Mouse (Mus musculus): ENCODE results near the gene Hyal4. TPM values are rescaled to one million over a fixed set of nuclear protein-coding genes. Genes with fewer than 3 reads are reported as not detected.

Hyal4 gene
- not detected in 2 replicates for total RNA-seq (2012; rRNA removed)

GRCm38 (mm10) chr6:24748029-24748428 is at the start of gene Hyal4:
Hyal4 (plus strand) TSS chr6:24748329.
- Histone ChIP-seq H3K27ac (ENCODE audit: insufficient read depth, low read depth, low read length, poor library complexity, severe bottlenecking) (no peak within 1 kb of the TSS), H3K36me3 (ENCODE audit: control insufficient read depth, insufficient read depth, low read length, poor library complexity, severe bottlenecking) (no peaks in the 10 kb centered on the region), H3K9ac (ENCODE audit: insufficient read depth, low read depth, low read length, poor library complexity, severe bottlenecking) (no peak within 1 kb of the TSS), H3K4me3 (ENCODE audit: insufficient read depth in 1 of 2, low read depth in 1 of 2, low read length in 2 of 2, poor library complexity in 1 of 2, severe bottlenecking in 1 of 2) (no peak within 1 kb of the TSS), H3K4me1 (ENCODE audit: control insufficient read depth in 2 of 2, insufficient read depth in 2 of 2, low read length in 2 of 2, poor library complexity in 1 of 2) (no peaks in the 10 kb centered on the region), H3K9me3 (ENCODE audit: control insufficient read depth, insufficient read depth, low read depth, low read length) (no peaks in the 10 kb centered on the region)
- TF ChIP-seq ZC3H11A (IDR thresholded peaks at IDR 0.05; ENCODE audit: borderline replicate concordance, low read depth, low read length) (no peak), ZNF384 (IDR thresholded peaks at IDR 0.05; ENCODE audit: low read depth, low read length) (no peak), HCFC1 (IDR thresholded peaks at IDR 0.05; ENCODE audit: borderline replicate concordance, insufficient read depth, low read length) (no peak), MAFK (IDR thresholded peaks at IDR 0.05; ENCODE audit: insufficient read depth, low read depth, low read length) (no peak), CHD2 (IDR thresholded peaks at IDR 0.05; ENCODE audit: low read depth, low read length) (no peak)
- DNase-seq (ENCODE audit: low read depth, low spot score), result no peak
- in situ Hi-C loops (cut with MboI; ENCODE audit: low sequenced_read_pairs in 2 of 2, unreplicated experiment in 2 of 2), result no loop called here

GRCm38 (mm10) chr6:24707090-24707489 is 41.0 kb upstream of the Hyal4 start:
- H3K4me3 ChIP-seq (ENCODE audit: insufficient read depth in 1 of 2, low read depth in 1 of 2, low read length in 2 of 2, poor library complexity in 1 of 2, severe bottlenecking in 1 of 2), result no peak overlapping the region
- no peaks in the 10 kb centered on the region for H3K9me3 ChIP-seq (ENCODE audit: control insufficient read depth, insufficient read depth, low read depth, low read length)
- H3K27ac ChIP-seq (ENCODE audit: insufficient read depth, low read depth, low read length, poor library complexity, severe bottlenecking), result no peak overlapping the region
- H3K9ac ChIP-seq (ENCODE audit: insufficient read depth, low read depth, low read length, poor library complexity, severe bottlenecking), result no peak overlapping the region
- no peak for DNase-seq (ENCODE audit: low read depth, low spot score)
- in situ Hi-C loops (cut with MboI; ENCODE audit: low sequenced_read_pairs in 2 of 2, unreplicated experiment in 2 of 2), result no loop called here
- TF ChIP-seq ZNF384 (IDR thresholded peaks at IDR 0.05; ENCODE audit: low read depth, low read length), result no peak
- no peak for TF ChIP-seq CHD2 (IDR thresholded peaks at IDR 0.05; ENCODE audit: low read depth, low read length)
- TF ChIP-seq ZC3H11A (IDR thresholded peaks at IDR 0.05; ENCODE audit: borderline replicate concordance, low read depth, low read length), result no peak
- TF ChIP-seq MAFK (IDR thresholded peaks at IDR 0.05; ENCODE audit: insufficient read depth, low read depth, low read length), result no peak
- TF ChIP-seq HCFC1 (IDR thresholded peaks at IDR 0.05; ENCODE audit: borderline replicate concordance, insufficient read depth, low read length), result no peak
- H3K36me3 ChIP-seq (ENCODE audit: control insufficient read depth, insufficient read depth, low read length, poor library complexity, severe bottlenecking), result no peaks in the 10 kb centered on the region
- H3K4me1 ChIP-seq (ENCODE audit: control insufficient read depth in 2 of 2, insufficient read depth in 2 of 2, low read length in 2 of 2, poor library complexity in 1 of 2), result 0 out of 4 replicates have a peak, but pooled peaks cover 0 to 3% of the 10 kb centered on the region in 2 experiments

- TF ChIP-seq MAFK (IDR thresholded peaks at IDR 0.05; ENCODE audit: insufficient read depth, low read depth, low read length), result no peak
- no peak for TF ChIP-seq ZC3H11A (IDR thresholded peaks at IDR 0.05; ENCODE audit: borderline replicate concordance, low read depth, low read length)
- TF ChIP-seq HCFC1 (IDR thresholded peaks at IDR 0.05; ENCODE audit: borderline replicate concordance, insufficient read depth, low read length), result no peak
- no peak for DNase-seq (ENCODE audit: low read depth, low spot score)
- Histone ChIP-seq H3K9ac (ENCODE audit: insufficient read depth, low read depth, low read length, poor library complexity, severe bottlenecking) (no peak overlapping the region), H3K9me3 (ENCODE audit: control insufficient read depth, insufficient read depth, low read depth, low read length) (no peaks in the 10 kb centered on the region), H3K27ac (ENCODE audit: insufficient read depth, low read depth, low read length, poor library complexity, severe bottlenecking) (no peak overlapping the region), H3K36me3 (ENCODE audit: control insufficient read depth, insufficient read depth, low read length, poor library complexity, severe bottlenecking) (no peaks in the 10 kb centered on the region), H3K4me1 (ENCODE audit: control insufficient read depth in 2 of 2, insufficient read depth in 2 of 2, low read length in 2 of 2, poor library complexity in 1 of 2) (0 out of 4 replicates have a peak, but pooled peaks cover 0 to 3% of the 10 kb centered on the region in 2 experiments), H3K4me3 (ENCODE audit: insufficient read depth in 1 of 2, low read depth in 1 of 2, low read length in 2 of 2, poor library complexity in 1 of 2, severe bottlenecking in 1 of 2) (no peak overlapping the region)
- in situ Hi-C loops (cut with MboI; ENCODE audit: low sequenced_read_pairs in 2 of 2, unreplicated experiment in 2 of 2), result no loop called here
Measured at GRCm38 (mm10) chr6:24707499-24707898, 40.6 kb upstream of the Hyal4 start.

GRCm38 (mm10) chr6:24721317-24722099 is 26.6 kb upstream of the Hyal4 start:
- Histone ChIP-seq H3K4me1 (ENCODE audit: control insufficient read depth in 2 of 2, insufficient read depth in 2 of 2, low read length in 2 of 2, poor library complexity in 1 of 2) (no peaks in the 10 kb centered on the region), H3K4me3 (ENCODE audit: insufficient read depth in 1 of 2, low read depth in 1 of 2, low read length in 2 of 2, poor library complexity in 1 of 2, severe bottlenecking in 1 of 2) (no peak overlapping the region), H3K36me3 (ENCODE audit: control insufficient read depth, insufficient read depth, low read length, poor library complexity, severe bottlenecking) (no peaks in the 10 kb centered on the region), H3K27ac (ENCODE audit: insufficient read depth, low read depth, low read length, poor library complexity, severe bottlenecking) (no peak overlapping the region), H3K9ac (ENCODE audit: insufficient read depth, low read depth, low read length, poor library complexity, severe bottlenecking) (no peak overlapping the region), H3K9me3 (ENCODE audit: control insufficient read depth, insufficient read depth, low read depth, low read length) (no peaks in the 10 kb centered on the region)
- DNase-seq (ENCODE audit: low read depth, low spot score), result peak; percentile 19
- in situ Hi-C loops (cut with MboI; ENCODE audit: low sequenced_read_pairs in 2 of 2, unreplicated experiment in 2 of 2), result no loop called here
- TF ChIP-seq MAFK (IDR thresholded peaks at IDR 0.05; ENCODE audit: insufficient read depth, low read depth, low read length) (no peak), ZC3H11A (IDR thresholded peaks at IDR 0.05; ENCODE audit: borderline replicate concordance, low read depth, low read length) (peak; percentile 53; the same call in 1 of the 2 replicates)
